Mouse (Mus musculus) liver, adult 2 months (tissue): ENCODE results near the gene Rai14. TPM values are rescaled to one million over a fixed set of nuclear protein-coding genes. Genes with fewer than 3 reads are reported as not detected.

Experiments used
- DNase-seq: peaks from one replicate; pipeline ENCODE4 v3.0.0-alpha.2; 2011; ENCODE audit warnings: low read depth, low spot score; ENCODE audit errors: extremely low read depth
- H3K27ac ChIP-seq: fragments of 200-500 bp; replicated peaks from 2 replicates; pipeline ENCODE4 v1.5.1; 2012; ENCODE audit warnings: low read depth, mild to moderate bottlenecking, control low read depth, inconsistent platforms, low read length; ENCODE audit not compliant: insufficient read depth
- H3K27me3 ChIP-seq: fragments of 200-500 bp; 2 replicates; pipeline ENCODE4 v1.6.1; 2012; ENCODE audit warnings: mild to moderate bottlenecking, moderate library complexity, low read length, inconsistent platforms; ENCODE audit not compliant: control insufficient read depth, insufficient read depth
- H3K36me3 ChIP-seq: fragments of 200-500 bp; 2 replicates; pipeline ENCODE4 v1.6.1; 2012; ENCODE audit warnings: low read length, inconsistent platforms; ENCODE audit not compliant: control insufficient read depth, insufficient read depth
- H3K4me1 ChIP-seq: fragments of 200-500 bp; 2 replicates; pipeline ENCODE4 v1.6.1; 2011; ENCODE audit warnings: low read length; ENCODE audit not compliant: control insufficient read depth, insufficient read depth
- H3K4me3 ChIP-seq: fragments of 200-500 bp; 2 replicates; pipeline ENCODE4 v1.5.1; 2011; ENCODE audit warnings: low read depth, mild to moderate bottlenecking, control low read depth, low read length, moderate library complexity; ENCODE audit not compliant: insufficient read depth
- H3K79me2 ChIP-seq: fragments of 200-500 bp; 2 replicates; pipeline ENCODE4 v1.6.1; 2012; ENCODE audit warnings: inconsistent platforms, mild to moderate bottlenecking, low read length, moderate library complexity; ENCODE audit not compliant: control insufficient read depth, insufficient read depth
- H3K9ac ChIP-seq: fragments of 200-500 bp; 2 replicates; pipeline ENCODE4 v1.6.1; 2012; ENCODE audit warnings: low read depth, mild to moderate bottlenecking, control low read depth, inconsistent platforms, low read length
- CTCF ChIP-seq: fragments of 200-500 bp; IDR thresholded peaks from 2 replicates; pipeline ENCODE4 v1.5.1; 2011; ENCODE audit warnings: low read depth, low read length, control low read depth
- POLR2A ChIP-seq: fragments of 200-500 bp; IDR thresholded peaks from 2 replicates; pipeline ENCODE4 v1.6.1; 2011; ENCODE audit warnings: low read length, control low read depth; ENCODE audit not compliant: insufficient read depth; ENCODE audit errors: extremely low read depth
- WGBS: fragments of 180-500 bp; shearing (Covaris S2); methylation state at CpG from one replicate; pipeline ENCODE4 v1.1.7; 2018; 5-methylcytosine and 5-hydroxymethylcytosine counted together
- polyA plus RNA-seq: library from polyadenylated mRNA; depleted of rRNA; stranded (reverse); fragments of >200 nt; gene quantifications from 2 replicates; pipeline ENCODE4 v1.2.3, GENCODE M21; 2012
- total RNA-seq: library from RNA; depleted of rRNA; stranded (reverse); fragments of >200 nt; gene quantifications from 2 replicates; pipeline ENCODE4 v1.2.3, GENCODE M21; 2014

Gene Rai14
- total and polyA plus RNA-seq, 2 experiments = 3.4 to 12.4 TPM

- Histone ChIP-seq H3K9ac (no peak overlapping the region), H3K4me1 (peaks cover 6% of the 10 kb centered on the region), H3K79me2 (no peaks in the 10 kb centered on the region; the same call in 1 of the 2 replicates), H3K36me3 (peaks cover 13% of the 10 kb centered on the region), H3K27me3 (no peaks in the 10 kb centered on the region), H3K4me3 (no peak overlapping the region), H3K27ac (no peak overlapping the region)
- TF ChIP-seq POLR2A = no peak
- no peak for TF ChIP-seq CTCF
- DNase-seq = peak; percentile 10
- WGBS = 49% methylated on average over 9 of the region's 9 CpGs
These were observed 117.6 kb downstream of the Rai14 start for GRCm38 (mm10) chr15:10596871-10597270.

- H3K27ac ChIP-seq = no peak overlapping the region
- H3K27me3 ChIP-seq = no peaks in the 10 kb centered on the region
- H3K36me3 ChIP-seq = peaks cover 13% of the 10 kb centered on the region
- H3K4me1 ChIP-seq = peaks cover 6% of the 10 kb centered on the region
- no peak overlapping the region for H3K4me3 ChIP-seq
- H3K9ac ChIP-seq = no peak overlapping the region
- H3K79me2 ChIP-seq = no peaks in the 10 kb centered on the region; the same call in 1 of the 2 replicates
- 95% methylated on average over 6 of the region's 6 CpGs for WGBS
- TF ChIP-seq POLR2A = no peak
- no peak for TF ChIP-seq CTCF
- DNase-seq = no peak
These were observed 119.0 kb downstream of the Rai14 start for GRCm38 (mm10) chr15:10595408-10595807.

- Histone ChIP-seq H3K4me1 (peaks cover 6% of the 10 kb centered on the region), H3K9ac (no peak overlapping the region), H3K79me2 (no peaks in the 10 kb centered on the region; the same call in 1 of the 2 replicates), H3K36me3 (peaks cover 11% of the 10 kb centered on the region), H3K27ac (no peak overlapping the region), H3K4me3 (no peak overlapping the region), H3K27me3 (no peaks in the 10 kb centered on the region)
- DNase-seq = no peak
- WGBS = 94% methylated on average over 10 of the region's 10 CpGs
- TF ChIP-seq POLR2A (no peak), CTCF (no peak)
These were observed 119.5 kb downstream of the Rai14 start for GRCm38 (mm10) chr15:10594910-10595309.

- no peak overlapping the region for H3K4me3 ChIP-seq
- 59% methylated on average over 6 of the region's 6 CpGs for WGBS
- no peak for DNase-seq
- H3K4me1 ChIP-seq = peaks cover 4% of the 10 kb centered on the region; the same call in 1 of the 2 replicates
- TF ChIP-seq POLR2A = no peak
- H3K9ac ChIP-seq = no peak overlapping the region
- no peaks in the 10 kb centered on the region for H3K27me3 ChIP-seq
- no peaks in the 10 kb centered on the region; the same call in 1 of the 2 replicates for H3K79me2 ChIP-seq
- peaks cover 17% of the 10 kb centered on the region for H3K36me3 ChIP-seq
- no peak overlapping the region for H3K27ac ChIP-seq
These were observed 121.3 kb downstream of the Rai14 start for GRCm38 (mm10) chr15:10593094-10593493.

GRCm38 (mm10) chr15:10586565-10586964 is 127.9 kb downstream of the Rai14 start:
- DNase-seq = no peak
- TF ChIP-seq POLR2A (no peak), CTCF (no peak)
- Histone ChIP-seq H3K9ac (no peak overlapping the region), H3K27me3 (no peaks in the 10 kb centered on the region), H3K36me3 (peaks cover 34% of the 10 kb centered on the region), H3K79me2 (no peaks in the 10 kb centered on the region), H3K4me3 (no peak overlapping the region), H3K27ac (no peak overlapping the region), H3K4me1 (no peaks in the 10 kb centered on the region)
- WGBS = 80% methylated on average over 2 of the region's 2 CpGs

GRCm38 (mm10) chr15:10584359-10585187 is 129.9 kb downstream of the Rai14 start:
- no peaks in the 10 kb centered on the region for H3K27me3 ChIP-seq
- H3K4me1 ChIP-seq = no peaks in the 10 kb centered on the region
- H3K4me3 ChIP-seq = no peak overlapping the region
- no peak for TF ChIP-seq POLR2A
- no peak overlapping the region for H3K27ac ChIP-seq
- DNase-seq = no peak
- peaks cover 31% of the 10 kb centered on the region for H3K36me3 ChIP-seq
- WGBS = 94% methylated on average over 10 of the region's 10 CpGs
- no peak overlapping the region for H3K9ac ChIP-seq
- H3K79me2 ChIP-seq = no peaks in the 10 kb centered on the region
